Mouse (Mus musculus) forelimb bud, embryonic 11.5 days (tissue): ENCODE results near the gene Pagr1a.

ENCODE experiments used
- DNase-seq: peaks from one replicate; pipeline ENCODE4 v3.0.0-alpha.2; 2012; ENCODE audit warnings: low read depth, low spot score

The Pagr1a gene

DNA sequence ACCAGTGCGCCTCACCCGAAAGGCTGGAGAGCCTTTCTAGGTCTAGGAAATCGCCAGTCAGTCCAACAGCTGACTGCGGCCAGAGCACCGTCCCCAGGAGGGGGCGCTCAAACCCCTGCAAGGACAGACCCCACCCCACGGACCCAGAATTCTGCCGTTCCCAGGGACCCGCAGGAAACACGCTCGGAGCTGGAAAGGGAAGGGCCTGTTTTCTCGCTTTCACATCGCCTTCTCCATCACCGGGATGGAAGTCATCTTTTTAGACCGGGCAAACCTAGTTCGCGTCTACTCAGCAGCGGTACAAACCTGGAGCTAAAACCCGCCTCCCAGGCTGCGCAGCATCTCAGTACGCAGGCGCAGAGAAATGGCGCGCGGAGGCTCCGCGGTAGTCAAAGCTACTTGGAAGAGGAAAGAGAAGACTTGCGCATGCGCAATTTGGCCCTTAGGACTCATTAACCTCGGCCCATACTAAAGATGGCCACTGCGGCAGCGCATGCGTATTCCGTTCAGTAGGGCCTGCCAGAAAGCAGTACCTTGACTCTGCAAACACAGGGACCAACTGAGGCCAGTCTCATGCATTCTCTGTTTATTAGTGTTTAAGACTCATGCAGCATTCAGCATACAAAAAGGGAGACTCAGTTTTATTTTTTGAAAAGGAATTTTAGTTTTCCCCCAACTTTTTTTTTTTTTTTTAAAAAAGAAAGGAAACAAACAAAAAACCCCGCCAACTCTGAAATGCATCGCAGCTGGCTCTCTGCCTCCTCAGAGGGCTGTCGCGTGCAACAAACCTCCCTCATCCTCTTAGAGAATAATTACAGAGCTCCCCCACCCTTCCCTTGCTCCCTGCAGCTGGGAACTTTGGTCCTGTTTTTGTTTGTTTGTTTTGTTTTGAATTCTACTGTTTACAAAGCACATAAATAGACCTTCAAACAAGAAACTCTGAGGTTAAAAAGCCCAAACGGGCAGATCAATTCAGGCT, at the start of gene Pagr1a:
Gene Pagr1a, minus strand, starts transcription at position 382 of the 979 bp plus-strand sequence.
- peak; percentile 100 for DNase-seq

- no peak for DNase-seq
Measured at GRCm38 (mm10) chr7:127066317-127066716, 49.2 kb upstream of the Pagr1a start.

- DNase-seq = no peak
Measured at GRCm38 (mm10) chr7:127065538-127065937, 48.4 kb upstream of the Pagr1a start.

DNA sequence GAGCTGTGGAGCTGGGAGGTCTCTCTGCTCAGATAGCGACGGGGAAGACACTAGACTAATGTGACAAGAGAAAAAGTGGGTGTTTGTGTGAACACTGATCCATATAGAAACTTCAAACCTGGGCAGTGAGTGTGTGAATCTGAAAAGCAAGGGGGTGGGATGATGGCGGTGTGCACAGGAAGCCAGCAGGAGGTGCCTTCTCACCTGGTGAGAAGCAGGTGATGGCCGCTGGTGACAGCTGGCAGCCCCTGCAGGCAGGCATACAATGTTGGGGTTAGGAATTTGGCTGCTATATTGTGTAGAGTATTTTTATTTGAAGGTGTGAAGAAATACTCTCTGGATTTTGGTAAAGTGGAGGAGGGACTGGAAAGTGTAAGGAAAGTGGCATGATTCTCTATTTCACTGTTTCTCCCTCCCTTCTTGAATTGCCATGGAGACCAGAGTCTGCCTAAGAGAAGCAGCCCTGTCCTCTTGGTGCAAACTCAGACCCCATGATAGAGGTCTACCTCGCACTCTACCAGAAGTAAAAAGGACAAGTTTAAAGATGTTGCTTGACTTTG, 38.0 kb upstream of the Pagr1a start:
- no peak for DNase-seq

GRCm38 (mm10) chr7:127041851-127042672, 24.9 kb upstream of the Pagr1a start, which contains the start of gene Kif22:
Kif22 (minus strand) TSS chr7:127042471.
- DNase-seq = peak; percentile 87

GRCm38 (mm10) chr7:127031244-127031643, 14.1 kb upstream of the Pagr1a start:
- no peak for DNase-seq

GRCm38 (mm10) chr7:127030172-127030571, 13.0 kb upstream of the Pagr1a start:
- no peak for DNase-seq

DNA sequence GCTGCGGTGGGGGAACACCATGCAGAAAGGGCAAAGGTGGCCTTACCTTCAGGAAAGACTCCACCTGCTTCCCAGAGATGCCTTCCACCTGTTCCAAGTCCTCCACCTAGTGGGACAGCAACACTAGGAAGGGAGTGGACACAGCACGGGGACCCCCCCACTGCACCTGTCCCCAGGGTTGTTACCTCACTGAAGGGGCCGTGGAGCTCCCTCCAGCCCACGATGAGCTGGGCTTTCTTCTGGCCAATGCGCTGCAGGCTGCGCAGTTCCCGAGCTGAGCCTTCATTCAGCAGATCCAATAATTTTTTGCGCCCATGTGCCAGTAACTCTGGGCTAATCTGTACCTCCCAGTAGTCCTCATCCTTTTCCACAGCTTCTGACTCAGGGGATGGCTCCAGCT, 10.7 kb upstream of the Pagr1a start:
- DNase-seq = no peak

GRCm38 (mm10) chr7:127026984-127027726, 10.0 kb upstream of the Pagr1a start, which contains the start of gene Maz:
Maz (minus strand) TSS chr7:127027037.
- peak; percentile 99 for DNase-seq

DNA sequence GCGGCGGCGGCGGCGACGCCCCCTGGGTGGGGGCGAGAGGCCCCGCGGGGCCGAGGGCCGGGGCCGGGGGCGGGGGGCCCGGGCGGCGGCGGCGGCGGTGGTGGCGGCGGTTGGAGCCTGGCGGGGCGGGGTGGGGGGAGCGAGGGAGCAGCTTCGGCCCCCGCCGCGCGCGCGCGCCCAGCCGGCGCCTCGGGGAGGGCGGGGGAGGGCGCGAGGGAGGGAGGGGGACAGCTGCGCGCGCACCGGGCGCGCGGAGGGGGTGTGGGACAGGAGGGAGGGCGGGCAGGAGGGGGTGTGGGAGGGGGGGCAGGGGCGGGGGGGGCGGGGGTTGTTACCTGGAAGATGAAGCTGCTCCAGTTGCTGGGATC, 9.4 kb upstream of the Pagr1a start:
- no peak for DNase-seq

GRCm38 (mm10) chr7:127026161-127026600, 9.0 kb upstream of the Pagr1a start:
- DNase-seq = peak; percentile 64

DNA sequence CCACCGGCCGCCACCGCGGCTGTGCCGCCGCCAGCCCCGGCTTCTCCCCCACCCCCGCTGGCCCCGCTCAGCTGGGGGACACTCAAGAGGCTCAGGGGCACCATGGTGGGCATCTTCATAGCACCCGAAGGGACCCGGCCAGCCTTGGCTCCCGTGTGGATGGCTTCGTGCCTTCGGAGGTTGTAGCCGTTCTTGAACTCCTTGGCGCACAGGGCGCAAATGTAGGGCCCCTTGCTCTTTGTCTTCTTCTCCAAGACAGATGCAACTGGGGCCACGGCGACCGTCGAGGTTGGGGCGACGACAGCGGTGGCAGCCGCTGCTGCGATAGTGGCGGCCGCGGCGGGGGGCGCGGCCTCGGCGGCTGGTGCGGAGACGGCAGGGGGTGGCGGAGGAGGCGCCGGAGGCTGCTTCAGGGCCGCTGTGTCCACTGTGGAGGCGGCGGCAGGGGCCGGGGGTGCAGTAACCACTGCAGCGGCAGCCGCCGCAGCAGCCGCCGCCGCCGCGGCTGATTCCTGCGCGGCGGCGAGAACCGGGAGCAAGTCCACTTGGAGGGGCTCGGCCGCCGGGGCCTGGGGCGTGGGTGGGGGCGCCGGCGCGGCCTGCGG, 8.5 kb upstream of the Pagr1a start:
- no peak for DNase-seq

DNA sequence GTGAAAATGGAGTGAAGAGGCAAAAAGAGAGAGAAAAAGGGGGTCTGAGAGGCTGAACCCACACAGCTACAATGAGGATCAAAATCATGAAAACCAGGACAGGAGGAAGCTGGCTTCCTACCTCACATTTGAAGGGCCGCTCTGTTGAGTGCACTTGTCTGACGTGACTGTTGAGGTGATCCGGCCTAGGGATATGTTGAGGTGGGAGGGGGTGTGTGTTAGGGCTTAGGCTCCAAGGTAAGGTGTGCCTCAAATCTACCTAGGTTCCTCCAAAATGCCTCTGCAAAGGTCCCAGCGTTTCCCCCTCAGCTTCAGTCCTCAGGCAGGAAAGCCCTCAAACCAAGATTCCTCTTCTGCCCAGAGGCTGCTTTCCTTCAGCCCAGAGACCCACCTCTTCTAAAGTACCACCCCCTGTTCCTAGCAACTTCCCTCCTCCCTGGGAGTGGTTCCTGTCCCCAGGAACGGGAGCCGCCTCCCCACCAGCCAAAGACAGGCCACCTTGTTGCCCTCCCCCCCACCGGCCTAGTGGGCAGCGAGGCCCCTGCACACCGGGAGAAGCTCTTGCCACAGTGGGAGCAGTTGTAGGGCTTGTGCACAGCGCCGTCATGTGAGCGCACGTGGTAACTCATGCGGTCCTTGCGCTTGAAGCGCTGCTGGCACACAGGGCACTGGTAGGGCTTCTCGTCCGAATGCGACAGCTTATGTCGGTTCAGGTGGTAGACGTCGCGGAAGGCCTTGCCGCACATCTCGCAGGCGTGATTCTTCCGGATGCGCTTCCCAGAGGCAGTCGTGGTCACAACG, 7.8 kb upstream of the Pagr1a start:
- peak; percentile 78 for DNase-seq

GRCm38 (mm10) chr7:127023896-127024690, 6.9 kb upstream of the Pagr1a start:
- DNase-seq = no peak

DNA sequence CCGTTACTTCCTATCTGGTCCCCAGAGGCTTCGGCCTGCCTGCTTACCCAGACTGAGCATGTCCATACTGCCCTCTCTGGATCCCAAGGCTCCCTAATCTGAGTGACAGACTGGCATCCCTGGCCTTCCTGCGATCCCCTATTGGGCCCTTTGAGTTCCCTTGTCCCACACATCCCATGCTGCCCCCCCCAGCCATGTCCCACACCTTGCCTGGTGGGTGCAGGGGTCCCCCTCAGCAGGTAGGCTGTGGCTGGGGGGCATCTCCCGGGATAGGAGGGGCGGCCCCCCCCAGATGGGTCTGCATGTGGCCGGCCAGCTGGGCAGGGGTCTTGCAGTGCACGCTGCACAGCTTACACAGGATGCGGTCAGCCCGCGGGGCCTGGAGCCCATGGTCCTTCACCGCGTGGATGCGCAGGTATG, 6.1 kb upstream of the Pagr1a start:
- no peak for DNase-seq

GRCm38 (mm10) chr7:127022528-127023271, 5.5 kb upstream of the Pagr1a start:
- no peak for DNase-seq

- DNase-seq = peak; percentile 26
Measured at GRCm38 (mm10) chr7:127021563-127022527, 4.7 kb upstream of the Pagr1a start.
